Mouse (Mus musculus): ENCODE measurements around the gene Kif22. TPM values are rescaled to one million over a fixed set of nuclear protein-coding genes. Genes with fewer than 3 reads are reported as not detected.

Kif22 gene
- total and polyA plus RNA-seq, 3 experiments: 57.7 to 298 (median 119) TPM

DNA sequence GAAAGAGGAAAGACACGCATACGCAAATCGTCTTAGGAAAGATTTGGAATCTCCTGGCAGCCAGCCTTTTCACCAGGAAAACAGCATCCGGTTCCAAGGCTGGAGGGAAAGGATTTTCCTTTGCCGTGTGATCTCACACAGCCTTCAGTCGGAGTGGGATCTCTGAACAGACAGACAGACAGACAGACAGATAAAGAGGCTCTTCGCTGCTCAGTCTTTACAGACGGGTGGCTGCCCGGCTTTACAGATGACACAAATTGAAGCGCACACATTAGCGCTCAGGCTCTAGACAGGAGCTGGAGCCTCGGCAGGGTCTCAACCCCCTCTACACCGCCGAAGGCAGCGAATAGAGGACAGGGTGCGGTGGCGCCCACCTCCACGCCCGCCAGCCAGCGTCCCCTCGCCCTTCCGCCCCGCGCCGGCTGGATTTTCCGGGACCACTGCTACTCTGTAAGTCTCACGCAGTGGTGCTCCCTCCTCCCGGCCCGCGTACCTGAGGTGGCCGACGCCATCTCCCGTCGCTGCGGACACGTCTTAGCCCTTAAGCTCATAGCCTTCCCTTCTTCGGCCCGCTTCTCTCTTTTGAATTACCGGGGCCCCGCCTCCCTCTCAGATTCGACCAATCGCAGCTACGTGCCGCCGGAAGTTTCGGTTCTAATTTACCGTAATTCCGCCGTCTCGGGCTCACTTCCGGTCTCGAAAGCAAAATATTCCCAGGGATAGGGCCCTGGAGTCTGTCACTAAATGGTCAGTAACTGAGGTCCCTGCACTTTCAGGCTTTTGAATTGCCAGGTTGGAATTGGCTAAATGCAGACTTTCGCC, at the start of gene Kif22 (continued):
- no peak for TF ChIP-seq BHLHE40 (IDR thresholded peaks at IDR 0.05; ENCODE audit: borderline replicate concordance, low read depth, low read length)
- no peak for TF ChIP-seq GABPA (IDR thresholded peaks at IDR 0.05; ENCODE audit: low read depth, low read length)
- peak; percentile 81 for TF ChIP-seq NELFE (IDR thresholded peaks at IDR 0.05; ENCODE audit: low read depth, low read length)
- no peak for TF ChIP-seq ZC3H11A (IDR thresholded peaks at IDR 0.05; ENCODE audit: low read depth, low read length)
- peak; percentile 50; the same call in 1 of the 2 replicates for TF ChIP-seq KAT2A (conservative IDR thresholded peaks at IDR 0.05; ENCODE audit: low read depth, low read length)

DNA sequence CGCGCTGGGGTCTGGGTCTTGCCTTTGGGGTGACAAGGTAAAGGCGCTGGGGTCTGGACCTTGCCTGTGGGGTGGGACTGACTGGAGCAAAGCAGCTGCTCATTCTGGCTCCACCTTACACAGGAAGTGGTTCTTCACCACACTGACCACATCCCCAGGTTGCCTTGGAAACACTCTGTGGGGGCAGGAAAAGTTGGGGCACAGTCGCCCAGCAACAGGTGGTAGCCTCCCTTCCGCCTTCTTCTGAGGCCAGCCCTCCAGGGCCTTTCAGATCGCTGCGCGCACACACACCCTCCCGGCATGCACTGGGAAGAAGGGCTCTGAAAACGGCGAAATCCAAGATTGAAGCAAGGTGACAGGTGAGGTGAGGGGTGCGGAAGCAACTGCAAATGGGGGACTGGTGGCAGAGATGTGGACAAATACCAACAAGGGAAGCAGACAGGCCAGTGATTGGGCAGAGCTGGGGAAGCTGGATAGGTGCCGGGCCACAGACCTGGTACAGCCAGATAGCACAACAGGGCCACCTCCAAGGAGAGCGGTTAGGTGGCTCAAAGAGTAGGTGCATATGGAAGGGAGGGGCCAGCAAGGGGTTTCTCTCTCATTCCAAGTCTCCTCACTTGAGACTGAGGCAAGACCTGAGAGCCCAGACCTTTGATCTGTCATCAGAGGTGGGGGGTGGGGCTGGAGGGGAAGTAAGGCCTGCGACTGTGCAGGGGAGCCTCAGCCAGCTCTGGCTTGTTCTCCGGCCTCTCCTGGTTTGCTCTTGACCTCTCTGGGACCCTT, 49.0 kb upstream of the Kif22 start, which contains the start of gene AI467606:
Gene AI467606 (plus strand): TSS at position 246 of the 783 bp plus-strand sequence.
- H3K4me1 ChIP-seq (ENCODE audit: control insufficient read depth in 1 of 2, insufficient read depth in 2 of 2, low read length in 2 of 2): peaks cover 0 to 23% of the 10 kb centered on the region in 2 experiments; a peak in 2 of 4 replicates

DNA sequence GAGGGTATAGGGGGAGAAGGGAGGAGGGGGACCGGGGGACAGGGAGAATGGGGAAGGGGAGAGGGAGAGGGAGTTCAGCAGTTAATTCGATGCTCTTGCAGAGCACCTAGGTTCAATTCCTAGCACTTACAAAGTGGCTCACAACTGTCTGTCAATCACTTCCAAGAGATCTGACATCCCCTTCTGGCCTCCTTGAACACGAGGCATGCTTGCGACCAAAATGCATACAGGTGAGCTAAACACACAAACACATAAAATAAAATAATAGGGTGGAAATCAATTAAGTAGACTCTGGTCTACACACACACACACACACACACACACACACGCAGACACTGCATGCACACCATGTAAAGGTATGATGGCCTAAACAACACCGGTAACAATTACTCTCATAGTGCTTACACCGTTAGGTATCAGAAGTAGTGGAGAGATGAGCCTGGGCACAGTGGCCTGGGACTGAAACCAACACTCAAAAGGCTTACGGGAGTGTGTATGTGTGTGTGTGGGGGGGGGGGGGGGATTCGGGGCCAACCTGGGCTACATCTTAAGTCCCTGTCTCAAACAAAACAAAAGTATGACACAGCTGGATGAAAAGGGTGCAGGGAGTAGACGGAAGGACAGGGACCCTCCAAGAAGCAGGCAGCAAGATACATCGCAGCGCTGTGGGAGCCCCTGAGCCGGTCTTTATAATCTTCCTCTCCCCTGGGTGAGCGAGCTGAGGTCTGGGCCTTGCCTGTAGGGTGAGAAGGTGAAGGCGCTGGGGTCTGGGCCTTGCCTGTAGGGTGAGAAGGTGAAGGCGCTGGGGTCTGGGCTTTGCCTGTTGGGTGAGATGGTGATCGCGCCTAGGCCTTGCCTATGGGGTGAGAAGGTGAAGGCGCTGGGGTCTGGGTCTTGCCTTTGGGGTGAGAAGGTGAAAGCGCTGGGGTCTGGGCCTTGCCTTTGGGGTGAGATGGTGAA, 48.2 kb upstream of the Kif22 start:
- peak overlapping the region; percentile 85 for H3K9ac ChIP-seq (ENCODE audit: control insufficient read depth, low read depth, low read length, poor library complexity, severe bottlenecking)
- peak overlapping the region; percentile 32 to 71 for H3K4me3 ChIP-seq (ENCODE audit: control insufficient read depth in 1 of 2, insufficient read depth in 1 of 2, low read depth in 2 of 2, low read length in 2 of 2)
- peak overlapping the region; percentile 100 for H3K27ac ChIP-seq (ENCODE audit: control insufficient read depth, low read depth, low read length)
- H3K27me3 ChIP-seq (ENCODE audit: control insufficient read depth in 1 of 2, insufficient read depth in 2 of 2, low read length in 2 of 2): no peaks in the 10 kb centered on the region
- peaks cover 0 to 23% of the 10 kb centered on the region in 2 experiments; a peak in 2 of 4 replicates for H3K4me1 ChIP-seq (ENCODE audit: control insufficient read depth in 1 of 2, insufficient read depth in 2 of 2, low read length in 2 of 2)
- TF ChIP-seq ZNF384 (IDR thresholded peaks at IDR 0.05; ENCODE audit: low read depth, low read length): no peak
- no peak for TF ChIP-seq KAT2A (conservative IDR thresholded peaks at IDR 0.05; ENCODE audit: low read depth, low read length)
- no peak for TF ChIP-seq HCFC1 (IDR thresholded peaks at IDR 0.05; ENCODE audit: low read depth, low read length)
- 0 out of 2 replicates have a peak, but pooled peaks have one; percentile 53 for TF ChIP-seq POLR2AphosphoS5 (IDR thresholded peaks at IDR 0.05; ENCODE audit: borderline replicate concordance, low read depth, low read length)
- TF ChIP-seq POLR2AphosphoS2 (IDR thresholded peaks at IDR 0.05; ENCODE audit: low read length): no peak
- peak in 1 of 2 experiments; percentile 52; a peak in 2 of 4 replicates for TF ChIP-seq POLR2A (IDR thresholded peaks at IDR 0.05; ENCODE audit: control insufficient read depth in 1 of 2, insufficient read depth in 1 of 2, low read depth in 1 of 2, low read length in 2 of 2, poor library complexity in 1 of 2)
- no peak for TF ChIP-seq JUND (IDR thresholded peaks at IDR 0.05; ENCODE audit: low read depth, low read length)
- no peaks in the 10 kb centered on the region for H3K9me3 ChIP-seq (replicated peaks; ENCODE audit: insufficient read depth, low read length)
- peaks cover 52% of the 10 kb centered on the region for H3K79me2 ChIP-seq (ENCODE audit: control insufficient read depth, insufficient read depth, low read length, poor library complexity)
- peak; percentile 65 for DNase-seq (ENCODE audit: low read depth, low spot score)
- H3K36me3 ChIP-seq (ENCODE audit: control insufficient read depth in 1 of 2, insufficient read depth in 2 of 2, low read length in 2 of 2): peaks cover 0 to 26% of the 10 kb centered on the region in 2 experiments; a peak in 2 of 4 replicates

More for the DNA sequence above, 49.0 kb upstream of the Kif22 start, which contains the start of gene AI467606:
- H3K27ac ChIP-seq (ENCODE audit: control insufficient read depth, low read depth, low read length): peak within 1 kb of the TSS; percentile 100
- peaks cover 45% of the 10 kb centered on the region for H3K79me2 ChIP-seq (ENCODE audit: control insufficient read depth, insufficient read depth, low read length, poor library complexity)
- TF ChIP-seq POLR2AphosphoS5 (IDR thresholded peaks at IDR 0.05; ENCODE audit: borderline replicate concordance, low read depth, low read length) (peak; percentile 35; the same call in 1 of the 2 replicates), TBP (IDR thresholded peaks at IDR 0.05; ENCODE audit: low read depth, low read length) (peak; percentile 92), TAL1 (IDR thresholded peaks at IDR 0.05; ENCODE audit: low read length) (peak; percentile 84), GATA1 (IDR thresholded peaks at IDR 0.05; ENCODE audit: low read depth, low read length) (peak; percentile 35; the same call in 1 of the 2 replicates), SMC3 (IDR thresholded peaks at IDR 0.05; ENCODE audit: low read depth, low read length) (no peak), POLR2A (IDR thresholded peaks at IDR 0.05; ENCODE audit: control insufficient read depth in 1 of 2, insufficient read depth in 1 of 2, low read depth in 1 of 2, low read length in 2 of 2, poor library complexity in 1 of 2) (peak; percentile 29 to 84; a peak in 3 of 4 replicates)
- peak; percentile 99 for DNase-seq (ENCODE audit: low read depth, low spot score)
- H3K36me3 ChIP-seq (ENCODE audit: control insufficient read depth in 1 of 2, insufficient read depth in 2 of 2, low read length in 2 of 2): peaks cover 0 to 26% of the 10 kb centered on the region in 2 experiments; a peak in 2 of 4 replicates
- peak within 1 kb of the TSS; percentile 94 for H3K9ac ChIP-seq (ENCODE audit: control insufficient read depth, low read depth, low read length, poor library complexity, severe bottlenecking)
- H3K27me3 ChIP-seq (ENCODE audit: control insufficient read depth in 1 of 2, insufficient read depth in 2 of 2, low read length in 2 of 2): no peaks in the 10 kb centered on the region
- H3K9me3 ChIP-seq (replicated peaks; ENCODE audit: insufficient read depth, low read length): no peaks in the 10 kb centered on the region
- H3K4me3 ChIP-seq (ENCODE audit: control insufficient read depth in 1 of 2, insufficient read depth in 1 of 2, low read depth in 2 of 2, low read length in 2 of 2): peak within 1 kb of the TSS; percentile 71 to 72
